Mouse (Mus musculus): ENCODE measurements around the gene Dtl.
A peak's percentile ranks its signal among the peaks of the same experiment; 100 is the strongest.

Dtl gene

GRCm38 (mm10) chr1:191574871-191575457 is 380 bp downstream of the Dtl start:
- DNase-seq = no peak

GRCm38 (mm10) chr1:191573906-191574639 is 1.3 kb downstream of the Dtl start:
- DNase-seq = no peak

GRCm38 (mm10) chr1:191570415-191570814 is 4.9 kb downstream of the Dtl start:
- DNase-seq = no peak

- DNase-seq = no peak
Observed at GRCm38 (mm10) chr1:191569625-191570024, 5.7 kb downstream of the Dtl start.

- no peak for DNase-seq
Observed at GRCm38 (mm10) chr1:191567859-191568258, 7.5 kb downstream of the Dtl start.

GRCm38 (mm10) chr1:191562823-191563365 is 12.4 kb downstream of the Dtl start:
- no peak for DNase-seq

- no peak for DNase-seq
Observed at GRCm38 (mm10) chr1:191559779-191560178, 15.6 kb downstream of the Dtl start.

GRCm38 (mm10) chr1:191557109-191557508 is 18.2 kb downstream of the Dtl start:
- no peak for DNase-seq

GRCm38 (mm10) chr1:191550786-191551185 is 24.6 kb downstream of the Dtl start:
- no peak for DNase-seq

- no peak for DNase-seq
Observed at GRCm38 (mm10) chr1:191543747-191544146, 31.6 kb downstream of the Dtl start.

GRCm38 (mm10) chr1:191541619-191542018 is 33.7 kb downstream of the Dtl start:
- no peak for DNase-seq

GRCm38 (mm10) chr1:191541014-191541413 is 34.3 kb downstream of the Dtl start:
- no peak for DNase-seq

GRCm38 (mm10) chr1:191540300-191540699 is 35.0 kb downstream of the Dtl start:
- no peak for DNase-seq

GRCm38 (mm10) chr1:191534896-191535295 is 40.4 kb downstream of the Dtl start:
- no peak for DNase-seq

GRCm38 (mm10) chr1:191531023-191531422 is 44.3 kb downstream of the Dtl start:
- DNase-seq = no peak

GRCm38 (mm10) chr1:191529406-191529805 is 45.9 kb downstream of the Dtl start:
- DNase-seq = no peak

GRCm38 (mm10) chr1:191527921-191528612 is 47.3 kb downstream of the Dtl start:
- peak; percentile 33 for DNase-seq

- DNase-seq = no peak
Observed at GRCm38 (mm10) chr1:191527089-191527488, 48.3 kb downstream of the Dtl start.

- no peak for DNase-seq
Observed at GRCm38 (mm10) chr1:191521395-191521794, 53.9 kb downstream of the Dtl start.

- no peak for DNase-seq
Observed at GRCm38 (mm10) chr1:191520669-191521068, 54.7 kb downstream of the Dtl start.

GRCm38 (mm10) chr1:191520194-191520593 is 55.1 kb downstream of the Dtl start:
- no peak for DNase-seq

GRCm38 (mm10) chr1:191519329-191520066 is 55.8 kb downstream of the Dtl start:
- DNase-seq = no peak

GRCm38 (mm10) chr1:191518911-191519310 is 56.4 kb downstream of the Dtl start:
- DNase-seq = no peak

Data from right cerebral cortex, postnatal 4 days (tissue).